Mouse (Mus musculus) cerebral cortex, adult 2 months (tissue): ENCODE data around the gene Robo3.

ENCODE experiments used
- WGBS: fragments of 180-500 bp; shearing (Covaris S2); methylation state at CpG from one replicate; pipeline ENCODE4 v1.1.7; 2018; 5-methylcytosine and 5-hydroxymethylcytosine counted together

Robo3 gene

GRCm38 (mm10) chr9:37368860-37369259 lies 64.2 kb downstream of the Robo3 start:
- 57% methylated on average over 8 of the region's 8 CpGs for WGBS

- WGBS = 58% methylated on average over 11 of the region's 11 CpGs
These were observed 64.8 kb downstream of the Robo3 start for GRCm38 (mm10) chr9:37368081-37368830.

GRCm38 (mm10) chr9:37367301-37368080 lies 65.6 kb downstream of the Robo3 start, which contains the start of gene Hepacam:
Gene Hepacam (plus strand): TSS chr9:37367351.
- WGBS = 63% methylated on average over 17 of the region's 17 CpGs

- 63% methylated on average over 5 of the region's 5 CpGs for WGBS
These were observed 67.3 kb downstream of the Robo3 start for GRCm38 (mm10) chr9:37365706-37366105.
